Mouse (Mus musculus) midbrain, postnatal 0 days (tissue): ENCODE measurements around the gene Tmem191c. TPM values are rescaled to one million over a fixed set of nuclear protein-coding genes. Genes with fewer than 3 reads are reported as not detected.

Source experiments
- ATAC-seq: fragments of 200-750 bp; cut with Nextera tagmentation; 2 replicates; pipeline ENCODE4 v1.8.0; 2017; ENCODE audit warnings: moderate number of reproducible peaks, mild to moderate bottlenecking, moderate TSS enrichment, moderate library complexity; ENCODE audit not compliant: low FRiP score
- DNase-seq: peaks from one replicate; pipeline ENCODE4 v3.0.0-alpha.2; 2015; ENCODE audit warnings: low spot score
- H3K27ac ChIP-seq: fragments of 300-500 bp; sonication (generic); 2 replicates; pipeline ENCODE4 v1.5.1; 2014; ENCODE audit warnings: low read depth, mild to moderate bottlenecking, low read length, mixed read lengths
- H3K27me3 ChIP-seq: fragments of 300-500 bp; sonication (generic); 2 replicates; pipeline ENCODE4 v1.6.1; 2014; ENCODE audit warnings: low read length, control low read depth, mixed read lengths; ENCODE audit not compliant: insufficient read depth
- H3K36me3 ChIP-seq: fragments of 300-500 bp; sonication (generic); 2 replicates; pipeline ENCODE4 v1.6.1; 2014; ENCODE audit warnings: low read length, control low read depth, mixed read lengths; ENCODE audit not compliant: insufficient read depth
- H3K4me1 ChIP-seq: fragments of 300-500 bp; sonication (generic); 2 replicates; pipeline ENCODE4 v1.6.1; 2014; ENCODE audit warnings: mild to moderate bottlenecking, control low read depth, antibody characterized with exemption, low read length, mixed read lengths; ENCODE audit not compliant: insufficient read depth
- H3K4me2 ChIP-seq: fragments of 300-500 bp; sonication (generic); 2 replicates; pipeline ENCODE4 v1.6.1; 2014; ENCODE audit warnings: low read depth, mild to moderate bottlenecking, low read length, mixed read lengths; ENCODE audit not compliant: poor library complexity, severe bottlenecking
- H3K4me3 ChIP-seq: fragments of 300-500 bp; sonication (generic); 2 replicates; pipeline ENCODE4 v1.5.1; 2014; ENCODE audit warnings: low read depth, mild to moderate bottlenecking, low read length, moderate library complexity
- H3K9ac ChIP-seq: fragments of 300-500 bp; sonication (generic); replicated peaks from 2 replicates; pipeline ENCODE4 v1.6.1; 2014; ENCODE audit warnings: mild to moderate bottlenecking, low read length, moderate library complexity, mixed read lengths; ENCODE audit not compliant: poor library complexity, severe bottlenecking
- H3K9me3 ChIP-seq: fragments of 300-500 bp; sonication (generic); 2 replicates; pipeline ENCODE4 v1.6.1; 2016; ENCODE audit warnings: low read length, control low read depth
- CTCF ChIP-seq: IDR thresholded peaks from 2 replicates; pipeline ENCODE4 v1.5.1; 2016; ENCODE audit warnings: antibody characterized with exemption, mild to moderate bottlenecking
- WGBS: fragments of 180-500 bp; shearing (Covaris S2); extraction: QIAGEN DNeasy Blood & Tissue Kit; methylation state at CpG from one replicate; pipeline ENCODE4 v1.1.7; 2014; 5-methylcytosine and 5-hydroxymethylcytosine counted together
- polyA plus RNA-seq: library from polyadenylated mRNA; unstranded; fragments of >200 nt; fragmentation: Nextera tagmentation; extraction: Ambion mirVana; gene quantifications from 2 replicates; pipeline ENCODE4 v1.2.1, GENCODE M21; 2015
- total RNA-seq: library from RNA; depleted of rRNA; stranded (reverse); fragments of >200 nt; gene quantifications from 2 replicates; pipeline ENCODE4 v1.2.3, GENCODE M21; 2014

Gene Tmem191c
- total and polyA plus RNA-seq, 2 experiments from 2014 or later, result 80.4 to 126 TPM

DNA sequence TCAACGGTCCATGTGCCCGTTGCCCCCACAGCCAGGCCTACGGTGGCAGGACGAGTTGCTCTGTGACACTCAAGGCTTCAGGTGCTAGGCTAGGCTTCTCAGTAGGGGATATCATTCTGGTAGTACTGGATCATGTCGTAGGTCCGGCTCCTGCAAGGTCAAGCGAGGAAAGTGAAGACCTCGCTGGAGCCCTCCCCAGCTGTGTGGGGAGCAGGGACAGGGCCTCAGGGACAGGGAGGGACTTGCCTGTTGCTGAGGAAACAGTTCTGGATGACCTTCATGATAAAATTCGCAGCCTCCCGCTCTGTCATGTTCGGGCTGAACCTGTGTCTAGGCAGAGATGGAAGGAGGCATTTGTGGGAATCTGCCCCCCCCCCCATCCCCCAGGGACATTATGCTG is 4.6 kb downstream of the Tmem191c start:
- Histone ChIP-seq H3K4me2 (no peak overlapping the region), H3K27me3 (no peaks in the 10 kb centered on the region), H3K36me3 (peaks cover 53% of the 10 kb centered on the region), H3K27ac (no peak overlapping the region), H3K9me3 (no peaks in the 10 kb centered on the region), H3K4me3 (no peak overlapping the region), H3K9ac (no peak overlapping the region), H3K4me1 (no peaks in the 10 kb centered on the region)
- ATAC-seq (no peak), DNase-seq (no peak)
- WGBS, result 91% methylated on average over 11 of the region's 11 CpGs
- TF ChIP-seq CTCF, result no peak

GRCm38 (mm10) chr16:17283151-17283550 is 7.3 kb downstream of the Tmem191c start:
- 81% methylated on average over 6 of the region's 6 CpGs for WGBS
- Histone ChIP-seq H3K4me3 (no peak overlapping the region), H3K36me3 (peaks cover 73% of the 10 kb centered on the region)

GRCm38 (mm10) chr16:17287103-17287502 is 11.2 kb downstream of the Tmem191c start:
- no peak overlapping the region for H3K27ac ChIP-seq
- no peak for DNase-seq
- no peaks in the 10 kb centered on the region for H3K9me3 ChIP-seq
- no peaks in the 10 kb centered on the region for H3K4me1 ChIP-seq
- no peak for ATAC-seq
- no peak for TF ChIP-seq CTCF
- no peak overlapping the region for H3K4me3 ChIP-seq
- 69% methylated on average over 2 of the region's 2 CpGs for WGBS
- H3K36me3 ChIP-seq, result peaks cover 76% of the 10 kb centered on the region
- H3K27me3 ChIP-seq, result no peaks in the 10 kb centered on the region
- H3K9ac ChIP-seq, result no peak overlapping the region
- H3K4me2 ChIP-seq, result no peak overlapping the region

More at GRCm38 (mm10) chr16:17283151-17283550, 7.3 kb downstream of the Tmem191c start:
- Histone ChIP-seq H3K4me2 (no peak overlapping the region), H3K27me3 (no peaks in the 10 kb centered on the region), H3K4me1 (no peaks in the 10 kb centered on the region), H3K9me3 (no peaks in the 10 kb centered on the region), H3K27ac (no peak overlapping the region), H3K9ac (no peak overlapping the region)
- TF ChIP-seq CTCF, result no peak
- ATAC-seq (no peak), DNase-seq (no peak)

DNA sequence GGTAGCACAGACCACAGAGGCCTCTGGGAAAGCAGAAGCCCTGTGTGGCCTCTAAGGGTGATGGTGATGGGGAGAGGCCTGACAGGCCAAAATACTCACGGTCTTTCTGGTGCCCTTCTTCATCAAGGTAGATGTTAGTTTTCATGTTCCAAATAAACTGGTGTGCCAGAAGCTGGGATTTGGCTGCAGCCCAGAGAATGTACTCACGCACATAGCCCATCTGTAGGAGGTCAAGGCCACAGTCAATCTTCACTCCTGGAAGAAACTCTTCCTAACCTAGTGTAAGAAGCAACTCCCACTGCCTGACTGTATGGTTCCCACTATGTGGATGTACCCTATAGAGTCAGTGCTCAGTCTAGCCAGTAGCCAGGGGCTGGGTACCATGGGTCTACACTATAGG is 15.1 kb downstream of the Tmem191c start:
- ATAC-seq (no peak), DNase-seq (no peak)
- Histone ChIP-seq H3K9ac (no peak overlapping the region), H3K4me3 (no peak overlapping the region), H3K9me3 (no peaks in the 10 kb centered on the region), H3K4me2 (no peak overlapping the region), H3K27me3 (no peaks in the 10 kb centered on the region), H3K27ac (no peak overlapping the region), H3K4me1 (no peaks in the 10 kb centered on the region), H3K36me3 (peaks cover 69% of the 10 kb centered on the region)
- 97% methylated on average over 2 of the region's 2 CpGs for WGBS
- TF ChIP-seq CTCF, result no peak

- peak; percentile 91 for TF ChIP-seq CTCF
- Histone ChIP-seq H3K36me3 (peaks cover 73% of the 10 kb centered on the region), H3K4me3 (no peak overlapping the region), H3K27ac (no peak overlapping the region), H3K4me1 (no peaks in the 10 kb centered on the region), H3K4me2 (no peak overlapping the region), H3K9ac (no peak overlapping the region), H3K9me3 (no peaks in the 10 kb centered on the region), H3K27me3 (no peaks in the 10 kb centered on the region)
- 0% methylated on average over 2 of the region's 2 CpGs for WGBS
- DNase-seq (peak; percentile 48), ATAC-seq (no peak)
Measured at GRCm38 (mm10) chr16:17292751-17293150, 16.9 kb downstream of the Tmem191c start.

DNA sequence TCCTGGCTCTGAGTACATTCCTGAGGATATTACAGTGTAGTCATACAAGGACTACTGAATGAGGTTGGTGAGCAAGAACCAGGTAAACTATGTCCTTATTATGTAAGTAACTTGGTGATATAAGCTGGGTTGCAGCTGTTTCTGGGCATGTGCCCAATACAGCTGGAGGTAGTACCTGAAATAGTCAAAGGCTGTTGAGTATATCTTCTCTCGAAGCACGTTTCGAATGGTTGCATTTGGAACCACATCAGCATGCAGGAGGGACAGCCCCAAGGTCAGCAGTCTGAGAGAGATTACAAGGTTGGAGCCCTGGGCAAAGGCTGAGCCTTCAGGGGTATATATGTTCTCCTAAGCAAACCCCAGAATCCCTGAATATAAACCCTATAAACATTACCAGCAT is 24.9 kb downstream of the Tmem191c start:
- TF ChIP-seq CTCF, result no peak

More for the DNA sequence above, 24.9 kb downstream of the Tmem191c start:
- WGBS, result 91% methylated on average over 3 of the region's 3 CpGs
- no peak for ATAC-seq
- H3K27ac ChIP-seq, result no peak overlapping the region
- H3K4me3 ChIP-seq, result no peak overlapping the region
- no peak overlapping the region for H3K4me2 ChIP-seq
- no peaks in the 10 kb centered on the region for H3K4me1 ChIP-seq
- H3K9me3 ChIP-seq, result no peaks in the 10 kb centered on the region
- peaks cover 88% of the 10 kb centered on the region for H3K36me3 ChIP-seq
- DNase-seq, result no peak
- no peak overlapping the region for H3K9ac ChIP-seq
- H3K27me3 ChIP-seq, result no peaks in the 10 kb centered on the region
